Mouse (Mus musculus) forebrain, embryonic 10.5 days (tissue): ENCODE measurements around the gene Pdlim4. TPM values are rescaled to one million over a fixed set of nuclear protein-coding genes. Genes with fewer than 3 reads are reported as not detected.
"Not testable (repeated sequence)": the region's sequence is repeated elsewhere in the genome, so short reads cannot be mapped to it uniquely, and the experiment has no call there.

Experiments used
- DNase-seq: peaks from one replicate; pipeline ENCODE4 v3.0.0-alpha.2; 2017; ENCODE audit warnings: low spot score; ENCODE audit errors: extremely low spot score
- H3K27ac ChIP-seq: fragments of 300-500 bp; sonication (generic); 2 replicates; pipeline ENCODE4 v1.5.1; 2016; ENCODE audit warnings: mild to moderate bottlenecking
- H3K27me3 ChIP-seq: fragments of 300-500 bp; sonication (generic); 2 replicates; pipeline ENCODE4 v1.6.1; 2016; ENCODE audit warnings: mild to moderate bottlenecking; ENCODE audit not compliant: poor library complexity, severe bottlenecking
- H3K36me3 ChIP-seq: fragments of 300-500 bp; sonication (generic); replicated peaks from 2 replicates; pipeline ENCODE4 v1.6.1; 2016; ENCODE audit warnings: mild to moderate bottlenecking, moderate library complexity
- H3K4me1 ChIP-seq: fragments of 300-500 bp; sonication (generic); 2 replicates; pipeline ENCODE4 v1.6.1; 2016
- H3K4me3 ChIP-seq: fragments of 300-500 bp; sonication (generic); 2 replicates; pipeline ENCODE4 v1.5.1; 2016; ENCODE audit warnings: mild to moderate bottlenecking, moderate library complexity
- H3K9me3 ChIP-seq: fragments of 300-500 bp; sonication (generic); 2 replicates; pipeline ENCODE4 v1.6.1; 2016; ENCODE audit warnings: mild to moderate bottlenecking, moderate library complexity
- WGBS: fragments of 180-500 bp; shearing (Covaris S2); methylation state at CpG from one replicate; pipeline ENCODE4 v1.1.7; 2016; 5-methylcytosine and 5-hydroxymethylcytosine counted together
- polyA plus RNA-seq: library from polyadenylated mRNA; unstranded; fragments of >200 nt; fragmentation: Nextera tagmentation; extraction: Ambion mirVana; gene quantifications from 2 replicates; pipeline ENCODE4 v1.2.1, GENCODE M21; 2016

The Pdlim4 gene
- polyA plus RNA-seq, 1 experiment from 2014 or later: 53.1 TPM

DNA sequence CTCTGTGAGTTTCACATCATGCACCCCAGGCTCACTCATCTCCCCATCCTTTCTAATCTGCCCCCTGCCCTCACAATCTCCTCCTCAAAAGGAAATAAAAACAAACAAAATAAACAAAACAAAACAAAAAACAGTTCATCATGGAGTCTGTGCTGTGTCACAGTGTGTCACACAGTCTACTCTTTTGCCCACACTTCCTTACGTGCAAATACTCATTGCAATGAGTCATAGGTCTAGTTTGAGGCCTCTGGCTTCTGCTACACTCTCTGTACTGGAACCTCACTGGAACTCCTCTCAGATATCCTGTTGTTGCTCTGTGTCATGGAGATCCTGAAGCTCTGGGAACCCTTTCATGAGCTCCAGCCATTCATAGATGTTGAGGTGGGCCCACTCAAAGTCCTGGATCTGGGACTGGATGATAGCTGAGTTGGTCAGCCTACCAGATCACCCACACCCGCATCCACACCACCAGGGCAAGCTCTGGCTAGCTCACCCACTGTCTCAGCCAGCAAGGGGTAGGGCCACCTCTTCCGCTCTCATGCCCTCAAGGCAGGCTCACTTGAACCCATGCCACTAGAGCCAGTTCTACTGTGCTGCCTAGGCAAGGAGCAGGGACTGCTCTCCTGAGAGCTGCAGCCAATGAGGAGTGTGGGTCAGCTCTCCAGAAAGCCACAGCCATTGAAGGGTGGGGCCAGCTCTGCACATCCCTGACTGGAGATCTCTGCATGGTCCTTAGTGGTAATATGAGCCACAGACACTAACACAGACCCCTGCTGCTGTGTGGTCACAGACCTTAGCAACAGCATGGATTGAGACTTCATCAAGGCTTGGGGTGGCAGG lies 49.7 kb downstream of the Pdlim4 start:
- no peaks in the 10 kb centered on the region for H3K36me3 ChIP-seq
- H3K27ac ChIP-seq: no peak overlapping the region
- no peak for DNase-seq
- no peaks in the 10 kb centered on the region for H3K9me3 ChIP-seq
- no peak overlapping the region for H3K4me3 ChIP-seq
- WGBS: 81% methylated on average over 3 of the region's 3 CpGs
- H3K27me3 ChIP-seq: no peaks in the 10 kb centered on the region; the same call in 1 of the 2 replicates
- H3K4me1 ChIP-seq: no peaks in the 10 kb centered on the region

DNA sequence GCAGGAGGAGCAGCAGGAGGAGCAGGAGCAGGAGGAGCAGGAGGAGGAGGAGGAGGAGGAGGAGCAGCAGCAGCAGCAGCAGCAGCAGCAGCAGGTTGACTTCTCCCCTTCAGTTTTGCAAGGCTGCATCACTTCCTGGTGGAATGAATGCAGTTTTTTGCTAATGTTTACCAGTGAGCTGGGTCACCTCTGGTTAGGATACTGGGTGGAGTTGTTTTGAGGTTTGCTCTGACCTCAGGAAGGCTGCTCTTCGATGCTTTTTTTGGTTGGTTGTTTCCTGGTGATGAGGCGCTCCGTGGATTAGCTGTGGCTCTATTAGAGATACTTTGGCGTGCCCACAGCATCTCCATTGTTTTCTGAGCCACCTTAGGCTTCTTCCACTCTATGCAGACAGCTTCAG lies 51.2 kb downstream of the Pdlim4 start:
- WGBS: 81% methylated on average over 4 of the region's 4 CpGs

DNA sequence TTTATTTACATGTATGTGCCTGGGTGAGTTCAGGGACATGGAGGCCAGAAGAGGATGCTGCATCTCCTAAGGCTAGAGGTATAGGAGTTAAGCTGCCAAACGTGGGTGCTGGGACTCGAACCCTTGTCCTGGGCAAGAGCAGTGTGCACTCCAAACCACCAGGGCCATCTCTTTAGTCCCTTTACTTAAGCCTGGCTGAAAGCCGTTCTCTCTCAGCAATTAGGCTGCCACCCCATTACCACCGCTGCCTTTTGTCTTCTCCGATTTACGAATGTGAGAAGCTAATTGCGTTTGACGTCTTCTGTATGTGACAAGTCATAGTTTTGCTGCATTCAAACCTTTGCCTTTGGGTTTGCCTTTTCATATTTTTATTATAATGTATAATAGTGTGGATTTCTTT lies 52.8 kb downstream of the Pdlim4 start:
- H3K36me3 ChIP-seq: no peaks in the 10 kb centered on the region
- no peaks in the 10 kb centered on the region for H3K27me3 ChIP-seq
- H3K4me3 ChIP-seq: no peak overlapping the region
- no peak for DNase-seq
- WGBS: 77% methylated on average over 8 of the region's 8 CpGs
- no peaks in the 10 kb centered on the region for H3K4me1 ChIP-seq
- no peaks in the 10 kb centered on the region for H3K9me3 ChIP-seq
- H3K27ac ChIP-seq: no peak overlapping the region

More for the DNA sequence above, 51.2 kb downstream of the Pdlim4 start:
- Histone ChIP-seq H3K4me3 (no peak overlapping the region), H3K4me1 (no peaks in the 10 kb centered on the region), H3K36me3 (no peaks in the 10 kb centered on the region), H3K27ac (no peak overlapping the region), H3K27me3 (no peaks in the 10 kb centered on the region; the same call in 1 of the 2 replicates), H3K9me3 (no peaks in the 10 kb centered on the region)
- DNase-seq: no peak

DNA sequence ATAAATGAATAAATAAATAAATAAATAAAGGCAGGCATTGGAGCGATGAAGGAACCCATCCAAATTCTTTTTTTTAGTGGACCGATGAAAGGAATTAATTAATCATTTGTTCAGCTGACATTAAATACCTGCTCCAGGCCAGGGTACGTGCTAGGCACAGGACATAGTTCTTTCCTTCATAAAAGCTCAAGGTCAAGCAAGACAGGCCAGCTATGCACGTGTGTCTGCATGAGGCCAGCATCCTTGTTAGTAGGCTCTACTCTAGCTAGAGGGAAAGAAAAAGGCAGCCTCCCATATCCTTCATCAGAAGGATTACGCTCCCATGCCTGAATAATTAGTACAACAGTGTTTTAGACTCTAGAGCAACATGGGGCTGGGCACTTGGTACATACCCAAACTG lies 55.9 kb downstream of the Pdlim4 start:
- 88% methylated on average over 5 of the region's 5 CpGs for WGBS
- no peak for DNase-seq
- no peak overlapping the region for H3K27ac ChIP-seq
- no peak overlapping the region for H3K4me3 ChIP-seq
- H3K9me3 ChIP-seq: no peaks in the 10 kb centered on the region
- no peaks in the 10 kb centered on the region for H3K27me3 ChIP-seq
- H3K4me1 ChIP-seq: peaks cover 7% of the 10 kb centered on the region
- H3K36me3 ChIP-seq: no peaks in the 10 kb centered on the region

DNA sequence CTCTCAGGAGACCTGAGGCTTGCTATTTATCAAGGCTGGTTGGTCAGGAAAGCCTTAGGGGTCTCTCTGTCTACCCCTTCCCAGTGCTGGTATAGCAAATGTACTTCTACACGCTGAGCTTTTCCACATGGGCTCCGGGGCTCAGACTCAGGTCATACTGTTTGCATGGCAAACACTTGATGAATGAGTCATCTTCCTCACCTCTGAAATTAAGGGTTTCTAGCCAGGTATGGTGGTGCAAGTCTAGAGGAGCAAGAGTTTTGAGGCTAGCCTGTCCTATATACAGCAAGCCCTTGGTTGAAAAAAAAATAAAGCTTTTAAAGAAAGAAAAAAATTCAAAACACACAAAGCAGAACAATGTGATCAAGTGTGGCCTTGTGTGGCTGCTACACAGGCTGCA lies 57.6 kb downstream of the Pdlim4 start:
- WGBS: 96% methylated on average over 2 of the region's 2 CpGs
- Histone ChIP-seq H3K27me3 (no peaks in the 10 kb centered on the region), H3K4me3 (no peak overlapping the region)

DNA sequence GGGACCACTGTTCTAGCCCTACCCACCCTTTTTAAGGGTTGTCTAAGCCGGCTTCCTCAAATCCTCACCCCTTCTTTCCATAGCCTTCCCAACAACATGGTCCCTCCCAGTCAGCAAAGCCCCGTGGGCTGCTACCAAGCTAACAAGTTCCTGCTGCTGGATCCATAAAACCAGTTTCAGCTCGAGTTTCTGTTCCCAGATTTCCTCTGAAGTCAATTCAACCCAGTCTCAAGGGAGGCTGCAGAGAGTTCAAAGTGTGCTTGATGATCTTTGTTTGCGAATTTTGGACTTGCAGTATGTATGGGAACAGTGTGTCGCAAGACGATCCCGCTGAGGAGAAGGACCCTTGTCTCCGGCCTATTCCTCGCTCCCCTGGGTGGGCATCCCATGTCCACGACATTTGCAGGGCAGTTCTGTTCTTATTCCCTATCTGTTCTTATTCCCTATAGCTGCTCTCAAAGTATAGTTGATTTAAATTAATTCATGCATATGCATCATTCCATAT lies 60.3 kb downstream of the Pdlim4 start:
- H3K27ac ChIP-seq: no peak overlapping the region
- H3K4me3 ChIP-seq: no peak overlapping the region
- H3K36me3 ChIP-seq: no peaks in the 10 kb centered on the region
- WGBS: 83% methylated on average over 10 of the region's 10 CpGs
- no peaks in the 10 kb centered on the region for H3K27me3 ChIP-seq
- H3K9me3 ChIP-seq: no peaks in the 10 kb centered on the region
- no peak for DNase-seq
- peaks cover 7% of the 10 kb centered on the region for H3K4me1 ChIP-seq

More for the DNA sequence above, 57.6 kb downstream of the Pdlim4 start:
- H3K36me3 ChIP-seq: no peaks in the 10 kb centered on the region
- no peak overlapping the region for H3K27ac ChIP-seq
- H3K4me1 ChIP-seq: peaks cover 7% of the 10 kb centered on the region
- H3K9me3 ChIP-seq: no peaks in the 10 kb centered on the region
- DNase-seq: no peak

DNA sequence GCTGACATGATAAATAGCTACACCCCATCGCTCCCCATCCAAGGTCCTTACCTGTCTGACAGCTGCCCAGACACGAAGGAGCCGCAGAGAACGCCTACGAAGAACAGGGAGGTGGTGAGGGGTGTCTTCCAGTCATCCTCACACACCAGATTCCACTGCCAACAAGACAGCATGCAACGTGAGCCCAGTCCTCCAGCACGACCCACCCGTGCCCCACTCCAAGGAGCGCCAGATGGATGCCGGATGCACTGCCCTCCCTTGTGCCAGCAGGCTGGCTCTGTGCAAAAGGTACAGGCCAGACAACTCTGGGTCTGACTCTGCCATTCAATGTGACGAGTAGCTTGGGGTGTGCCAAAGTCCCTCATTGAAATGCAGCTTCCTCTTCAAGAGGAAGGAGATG lies 61.1 kb downstream of the Pdlim4 start:
- Histone ChIP-seq H3K27ac (no peak overlapping the region), H3K36me3 (no peaks in the 10 kb centered on the region), H3K27me3 (no peaks in the 10 kb centered on the region), H3K9me3 (no peaks in the 10 kb centered on the region), H3K4me1 (peaks cover 11% of the 10 kb centered on the region), H3K4me3 (no peak overlapping the region)
- 93% methylated on average over 11 of the region's 11 CpGs for WGBS
- DNase-seq: no peak

DNA sequence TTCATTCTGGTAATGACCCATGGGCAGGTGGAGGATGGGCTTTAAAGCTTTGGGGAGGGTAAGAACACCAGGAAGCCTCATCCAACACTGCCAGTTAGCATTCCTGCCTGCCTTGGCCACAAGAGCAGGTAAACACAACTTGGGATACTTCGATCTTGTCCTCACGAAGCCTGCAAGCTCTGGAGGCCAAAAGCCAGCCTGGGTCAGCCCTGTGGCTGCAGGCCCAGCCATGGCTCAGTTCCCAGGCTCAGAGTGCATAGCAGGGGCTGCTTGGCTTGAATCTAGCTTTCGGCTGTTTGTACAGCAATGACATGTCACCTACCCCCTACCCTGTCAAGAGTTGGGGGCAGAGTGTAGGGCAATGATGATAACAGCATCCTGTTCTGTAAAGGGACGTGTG lies 61.9 kb downstream of the Pdlim4 start:
- no peak for DNase-seq
- 89% methylated on average over 4 of the region's 4 CpGs for WGBS
- Histone ChIP-seq H3K4me3 (no peak overlapping the region), H3K9me3 (no peaks in the 10 kb centered on the region), H3K27me3 (no peaks in the 10 kb centered on the region), H3K4me1 (peaks cover 16% of the 10 kb centered on the region), H3K27ac (no peak overlapping the region), H3K36me3 (no peaks in the 10 kb centered on the region)

DNA sequence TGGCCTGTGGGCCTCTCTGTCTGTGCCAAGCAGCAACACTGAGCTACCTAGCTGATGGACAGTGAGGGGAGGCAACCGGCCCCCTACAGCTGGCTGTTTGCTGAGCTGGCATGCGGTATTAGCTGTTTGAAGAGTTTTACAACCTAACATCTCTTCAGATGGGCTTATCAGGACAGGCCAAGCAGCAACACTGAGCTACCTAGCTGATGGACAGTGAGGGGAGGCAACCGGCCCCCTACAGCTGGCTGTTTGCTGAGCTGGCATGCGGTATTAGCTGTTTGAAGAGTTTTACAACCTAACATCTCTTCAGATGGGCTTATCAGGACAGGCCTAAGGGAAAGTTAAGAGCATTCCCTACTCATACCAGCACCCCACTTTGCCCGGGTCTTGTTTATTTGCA lies 62.5 kb downstream of the Pdlim4 start:
- peaks cover 16% of the 10 kb centered on the region for H3K4me1 ChIP-seq
- WGBS: 84% methylated on average over 5 of the region's 5 CpGs
- not testable (repeated sequence) for H3K4me3 ChIP-seq, H3K9me3 ChIP-seq, H3K27me3 ChIP-seq, H3K36me3 ChIP-seq, DNase-seq, H3K27ac ChIP-seq

Other genes starting within 250 kb of the Pdlim4 start
- gene Gm12216, start 209.8 kb downstream of the Pdlim4 start, polyA plus RNA-seq: 0.16 TPM in 1 of 2 replicates, not detected in the other
- gene Slc22a5, start 177.4 kb downstream of the Pdlim4 start, polyA plus RNA-seq: 7.0 and 7.7 TPM in 2 replicates
- gene Slc22a21, start 88.7 kb downstream of the Pdlim4 start, polyA plus RNA-seq: 2.0 and 3.0 TPM in 2 replicates
- 0.76 and 1.3 TPM in 2 replicates for gene Slc22a4, start 40.9 kb downstream of the Pdlim4 start, polyA plus RNA-seq
- gene P4ha2, start 31.1 kb upstream of the Pdlim4 start, polyA plus RNA-seq: 15.9 and 19.7 TPM in 2 replicates
- not detected in 2 replicates for gene Csf2, start 180.7 kb upstream of the Pdlim4 start, polyA plus RNA-seq
- not detected in 2 replicates for gene Il3, start 198.3 kb upstream of the Pdlim4 start, polyA plus RNA-seq
- 11.3 and 12.1 TPM in 2 replicates for gene Acsl6, start 234.8 kb upstream of the Pdlim4 start, polyA plus RNA-seq